Mouse (Mus musculus) spleen, adult 2 months (tissue): Measurements from ENCODE around the gene Cxcl17.

Experiments used
- CTCF ChIP-seq: fragments of 200-500 bp; IDR thresholded peaks from 2 replicates; pipeline ENCODE4 v1.5.1; 2011; ENCODE audit warnings: mild to moderate bottlenecking, inconsistent platforms; ENCODE audit not compliant: insufficient read depth, insufficient read length, insufficient replicate concordance; ENCODE audit errors: extremely low read depth
- POLR2A ChIP-seq: fragments of 200-500 bp; IDR thresholded peaks from 2 replicates; pipeline ENCODE4 v1.6.1; 2011; ENCODE audit warnings: low read depth, low read length, inconsistent platforms

DNA sequence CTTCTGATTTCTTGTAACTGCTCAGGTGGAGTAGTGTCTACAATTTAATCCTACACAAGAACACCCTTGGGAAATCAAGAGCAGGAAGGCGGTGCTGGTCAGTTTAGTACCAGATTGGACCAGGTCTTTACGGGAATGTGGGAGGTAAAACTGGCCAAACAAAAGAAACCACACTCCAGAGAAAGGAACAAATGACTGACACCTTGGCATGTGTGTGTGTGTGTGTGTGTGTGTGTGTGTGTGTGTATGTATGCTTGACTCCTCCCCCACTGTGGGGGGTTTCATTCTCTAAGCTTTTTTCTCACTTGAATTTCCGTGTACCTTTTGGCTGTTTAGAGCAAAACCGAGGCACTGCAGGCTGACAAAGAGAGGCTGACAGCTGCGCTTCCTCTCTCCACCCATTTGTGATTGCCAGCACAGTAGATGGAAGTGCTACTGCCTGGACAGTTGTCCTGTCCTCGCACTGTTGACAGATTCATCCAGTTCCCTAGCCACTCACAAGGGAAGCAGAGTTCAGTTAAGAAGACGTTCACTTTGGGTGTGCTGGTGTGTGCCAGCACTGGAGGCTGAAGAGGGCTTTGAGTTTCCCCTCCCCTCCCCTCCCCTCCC lies at the start of gene Cxcl17:
- TF ChIP-seq POLR2A (no peak), CTCF (no peak)
